Mouse (Mus musculus) bone marrow, adult 2 months (tissue): ENCODE measurements around the gene Mdc1. TPM values are rescaled to one million over a fixed set of nuclear protein-coding genes. Genes with fewer than 3 reads are reported as not detected.

ENCODE experiments used
- H3K27ac ChIP-seq: fragments of 200-500 bp; 2 replicates; pipeline ENCODE4 v1.5.1; 2012; ENCODE audit warnings: low read depth, mild to moderate bottlenecking, control low read depth, inconsistent platforms, low read length; ENCODE audit not compliant: control insufficient read depth, poor library complexity, insufficient read depth
- H3K4me1 ChIP-seq: fragments of 200-500 bp; 2 replicates; pipeline ENCODE4 v1.6.1; 2011; ENCODE audit warnings: low read length; ENCODE audit not compliant: control insufficient read depth, insufficient read depth
- H3K4me3 ChIP-seq: fragments of 200-500 bp; replicated peaks from 2 replicates; pipeline ENCODE3; 2011; ENCODE audit warnings: mild to moderate bottlenecking, low read depth, low read length, control low read depth; ENCODE audit not compliant: control insufficient read depth
- CTCF ChIP-seq: fragments of 200-500 bp; IDR thresholded peaks from 2 replicates; pipeline ENCODE4 v1.5.1; 2011; ENCODE audit warnings: low read length, control low read depth; ENCODE audit not compliant: control insufficient read depth, insufficient read depth
- POLR2A ChIP-seq: fragments of 200-500 bp; IDR thresholded peaks from 2 replicates; pipeline ENCODE4 v1.6.1; 2011; ENCODE audit warnings: low read depth, mild to moderate bottlenecking, control low read depth, low read length, borderline replicate concordance; ENCODE audit not compliant: control insufficient read depth
- WGBS: fragments of 180-500 bp; shearing (Covaris S2); methylation state at CpG from one replicate; pipeline ENCODE4 v1.1.7; 2018; 5-methylcytosine and 5-hydroxymethylcytosine counted together
- polyA plus RNA-seq: library from polyadenylated mRNA; stranded (reverse); fragments of >200 nt; gene quantifications from 2 replicates; pipeline ENCODE4 v1.2.4, GENCODE M21; 2011; ENCODE audit warnings: low replicate concordance; ENCODE audit not compliant: missing spikeins, insufficient read depth, insufficient read length

Mdc1 gene
- polyA plus RNA-seq, 1 experiment, result 24.2 TPM

DNA sequence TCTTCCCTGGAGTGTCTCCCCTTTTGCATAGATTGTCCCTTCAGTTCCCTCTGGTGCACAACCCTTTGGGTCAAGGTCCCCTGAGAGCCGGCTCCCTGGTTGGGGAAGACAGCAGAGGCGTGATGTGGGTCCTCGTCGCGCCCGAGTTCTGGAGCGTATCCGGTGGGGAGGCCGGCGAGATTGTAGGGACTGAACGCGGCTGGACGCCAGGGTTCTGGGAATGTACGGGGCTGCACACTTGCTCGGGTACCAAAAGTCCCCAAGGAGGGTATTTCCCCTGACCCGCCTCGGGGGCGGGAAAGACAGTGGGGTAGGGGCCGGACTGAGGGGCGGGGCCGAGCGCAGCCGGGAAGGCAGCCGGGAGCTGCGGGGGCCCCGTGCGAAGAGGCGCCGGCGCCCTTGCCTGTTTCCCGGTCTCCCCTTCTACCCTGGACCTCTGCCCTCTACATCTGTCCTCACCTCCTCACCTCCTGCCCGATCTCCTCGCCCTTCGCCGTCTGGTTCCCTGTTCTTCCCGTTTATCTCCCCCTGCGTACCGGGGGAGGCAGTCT lies 25.0 kb downstream of the Mdc1 start:
- peaks cover 1% of the 10 kb centered on the region; the same call in 1 of the 2 replicates for H3K4me1 ChIP-seq
- peak overlapping the region; percentile 96 for H3K27ac ChIP-seq
- TF ChIP-seq CTCF (no peak), POLR2A (no peak; the same call in 1 of the 2 replicates)
- H3K4me3 ChIP-seq, result peak overlapping the region; percentile 83
- under 1% methylated on average over 38 of the region's 38 CpGs for WGBS

DNA sequence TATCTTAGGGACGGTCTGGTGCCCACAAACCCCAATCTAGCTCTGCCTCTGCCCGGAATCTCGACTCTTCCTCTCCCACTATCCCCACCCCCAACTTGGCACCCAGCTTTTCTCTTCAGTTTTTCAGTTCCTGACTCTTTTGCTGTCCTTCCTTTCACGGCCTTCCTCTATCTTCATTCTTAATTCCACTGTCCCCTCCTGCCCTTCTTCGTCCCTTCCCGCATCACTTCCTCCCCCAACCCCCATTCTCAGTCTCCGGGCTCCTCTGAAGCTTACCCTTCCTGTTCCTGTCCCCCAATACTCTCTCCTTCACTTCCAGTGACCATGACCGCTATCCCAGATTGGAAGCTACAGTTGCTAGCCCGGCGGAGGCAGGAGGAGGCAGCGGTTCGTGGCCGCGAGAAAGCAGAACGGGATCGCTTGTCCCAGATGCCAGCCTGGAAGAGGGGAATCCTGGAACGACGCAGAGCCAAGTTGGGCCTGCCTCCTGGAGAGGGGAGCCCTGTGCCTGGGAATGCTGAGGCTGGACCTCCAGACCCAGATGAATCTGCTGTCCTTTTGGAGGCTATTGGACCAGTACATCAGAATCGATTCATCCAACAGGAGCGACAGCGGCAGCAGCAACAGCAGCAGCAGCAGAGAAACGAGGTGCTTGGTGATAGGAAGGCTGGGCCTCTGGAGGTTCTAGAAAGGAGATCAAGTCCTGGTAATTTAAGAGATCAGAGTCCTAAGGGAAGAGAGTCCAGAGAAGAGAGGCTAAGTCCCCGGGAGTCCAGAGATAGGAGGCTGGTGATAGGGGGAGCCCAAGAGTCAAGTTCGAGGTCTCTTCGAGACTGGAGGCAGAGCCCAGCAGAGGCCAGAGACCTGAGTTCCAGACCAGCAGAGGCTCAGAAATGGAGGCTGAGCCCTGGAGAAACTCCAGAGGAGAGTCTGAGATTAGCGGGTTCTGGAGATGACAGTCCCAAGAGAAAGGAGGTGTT lies 25.9 kb downstream of the Mdc1 start:
- H3K27ac ChIP-seq, result peak overlapping the region; percentile 96
- 2% methylated on average over 26 of the region's 26 CpGs for WGBS
- peaks cover 1% of the 10 kb centered on the region; the same call in 1 of the 2 replicates for H3K4me1 ChIP-seq

DNA sequence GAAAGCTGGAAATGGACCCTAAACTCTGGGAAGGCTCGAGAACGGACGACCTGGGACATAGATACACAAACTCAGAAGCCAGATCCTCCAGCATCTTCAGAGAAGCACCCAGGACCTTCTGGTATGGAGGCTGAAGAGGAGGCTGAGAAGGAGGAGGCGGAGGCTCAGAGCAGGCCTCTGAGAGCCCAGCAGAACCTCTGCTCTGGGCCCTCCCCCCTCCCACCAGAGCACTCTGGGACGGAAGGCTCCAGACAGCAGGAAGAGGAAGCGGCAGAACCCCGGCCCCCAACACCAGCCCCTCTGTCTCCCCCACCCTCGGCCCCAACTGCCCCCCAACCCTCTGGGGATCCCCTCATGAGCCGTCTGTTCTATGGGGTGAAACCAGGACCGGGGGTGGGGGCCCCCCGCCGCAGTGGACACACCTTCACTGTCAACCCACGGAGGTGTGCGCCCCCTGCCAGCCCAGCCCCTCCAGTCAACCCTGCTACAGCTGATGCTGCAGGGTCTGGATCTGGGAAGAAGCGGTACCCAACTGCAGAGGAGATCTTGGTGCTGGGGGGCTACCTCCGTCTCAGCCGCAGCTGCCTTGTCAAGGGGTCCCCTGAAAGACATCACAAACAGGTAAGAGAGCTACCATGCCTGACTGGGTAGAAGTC lies 27.0 kb downstream of the Mdc1 start:
- TF ChIP-seq CTCF (no peak), POLR2A (peak; percentile 33; the same call in 1 of the 2 replicates)
- Histone ChIP-seq H3K4me1 (peaks cover 3% of the 10 kb centered on the region; the same call in 1 of the 2 replicates), H3K27ac (peak overlapping the region; percentile 96), H3K4me3 (peak overlapping the region; percentile 83)
- WGBS, result 3% methylated on average over 17 of the region's 17 CpGs

More for the DNA sequence above, 25.9 kb downstream of the Mdc1 start:
- TF ChIP-seq CTCF, result peak; percentile 51; the same call in 1 of the 2 replicates
- TF ChIP-seq POLR2A, result no peak
- H3K4me3 ChIP-seq, result peak overlapping the region; percentile 83

DNA sequence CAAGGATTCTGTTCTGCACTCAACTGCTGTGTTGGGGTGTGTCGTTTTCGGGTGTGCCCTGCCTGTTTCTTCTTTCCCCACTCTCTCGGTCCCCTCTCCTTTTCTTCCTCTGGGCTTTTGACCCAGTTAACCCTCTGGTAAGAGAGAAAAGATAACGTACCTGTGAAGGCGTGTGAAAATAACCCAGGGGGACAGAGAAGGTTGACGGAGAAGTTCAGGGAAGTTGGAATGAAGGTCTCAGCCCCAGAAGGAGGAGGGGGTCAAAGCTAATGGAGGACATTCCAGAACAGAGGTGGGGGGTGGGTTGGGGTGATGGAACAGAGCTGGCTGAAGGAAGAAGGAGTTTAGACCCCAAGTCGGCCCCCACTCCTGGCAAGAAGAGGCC lies 27.6 kb downstream of the Mdc1 start:
- peaks cover 5% of the 10 kb centered on the region for H3K4me1 ChIP-seq
- TF ChIP-seq CTCF, result no peak
- no peak for TF ChIP-seq POLR2A
- WGBS, result under 1% methylated on average over 7 of the region's 7 CpGs

DNA sequence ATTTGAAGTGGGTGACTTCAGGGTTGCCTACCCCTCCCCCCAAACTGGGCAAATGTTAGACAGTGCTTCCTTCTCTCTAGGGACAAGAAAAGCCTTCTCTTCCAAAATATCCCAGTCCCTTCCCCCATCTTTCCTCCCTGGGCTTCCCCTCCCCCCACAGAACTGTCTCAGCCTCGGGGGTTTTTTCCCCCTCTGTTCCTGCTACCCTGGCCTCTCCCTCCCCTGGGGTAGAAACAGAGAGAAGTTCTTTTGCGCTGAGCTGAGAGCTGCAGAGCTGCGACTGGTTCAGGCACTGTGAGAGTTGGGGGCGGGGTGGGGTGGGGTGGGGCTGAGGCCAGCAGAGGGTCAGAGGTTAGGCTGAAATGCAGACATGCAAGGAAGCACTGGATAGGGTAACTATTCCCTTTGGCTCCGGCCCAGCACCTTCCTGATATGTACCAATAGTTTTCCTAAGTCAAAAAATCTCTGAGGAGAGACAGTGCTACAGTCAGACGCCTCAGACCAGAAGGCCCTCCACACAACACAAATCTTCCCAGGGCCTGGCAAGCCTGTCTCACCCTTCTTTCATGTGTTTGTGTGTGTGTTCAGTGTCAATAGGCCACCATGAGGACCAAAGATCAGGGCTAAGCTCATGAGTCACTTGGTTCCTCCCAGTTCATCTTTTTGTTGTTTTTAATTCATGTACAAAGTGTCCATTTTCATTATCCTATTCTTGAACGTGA lies 28.2 kb downstream of the Mdc1 start:
- peak overlapping the region; percentile 83 for H3K4me3 ChIP-seq
- peak overlapping the region; percentile 96 for H3K27ac ChIP-seq
- TF ChIP-seq CTCF (no peak), POLR2A (no peak)
- H3K4me1 ChIP-seq, result peaks cover 5% of the 10 kb centered on the region
- under 1% methylated on average over 7 of the region's 7 CpGs for WGBS

More for the DNA sequence above, 27.6 kb downstream of the Mdc1 start:
- Histone ChIP-seq H3K4me3 (peak overlapping the region; percentile 83), H3K27ac (peak overlapping the region; percentile 96)

DNA sequence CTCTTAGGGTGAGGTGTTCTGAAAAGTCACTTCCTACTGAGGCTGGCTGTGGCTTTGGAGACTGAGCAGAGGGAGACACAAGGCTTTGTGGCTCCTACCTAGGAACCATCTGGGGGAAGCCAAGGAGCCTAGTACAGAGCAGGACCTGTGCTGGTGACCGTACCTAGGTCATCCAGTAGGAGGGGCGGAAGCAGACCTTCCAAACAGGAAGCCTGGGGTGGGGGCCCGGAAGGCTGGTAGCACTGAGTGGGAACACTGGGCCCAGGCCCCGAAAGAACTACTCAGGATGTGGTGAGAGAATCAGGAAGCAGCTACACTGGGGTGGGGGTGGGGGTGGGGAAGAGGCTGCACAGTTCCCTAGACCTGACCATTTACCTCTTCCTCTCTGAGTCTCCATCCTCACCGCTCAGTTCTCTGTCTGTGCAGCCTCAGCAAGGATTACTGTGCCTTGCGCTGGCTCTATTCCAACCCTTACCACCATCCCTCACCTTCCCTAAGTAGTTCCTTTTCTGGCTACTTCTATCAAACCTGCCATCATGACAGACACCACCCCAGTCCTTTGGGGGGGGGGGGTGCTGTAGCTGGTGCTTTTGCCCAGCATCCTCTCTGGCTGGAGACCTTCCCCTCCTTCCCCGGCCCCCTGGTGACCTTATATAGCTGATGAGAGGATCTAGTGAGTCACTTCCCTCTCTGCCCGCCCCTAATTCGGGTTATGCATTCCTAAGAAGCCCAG lies 29.0 kb downstream of the Mdc1 start:
- H3K4me1 ChIP-seq, result peaks cover 4% of the 10 kb centered on the region
- TF ChIP-seq CTCF, result no peak
- no peak for TF ChIP-seq POLR2A
- peak overlapping the region; percentile 83 for H3K4me3 ChIP-seq
- 3% methylated on average over 9 of the region's 9 CpGs for WGBS
- H3K27ac ChIP-seq, result peak overlapping the region; percentile 94

DNA sequence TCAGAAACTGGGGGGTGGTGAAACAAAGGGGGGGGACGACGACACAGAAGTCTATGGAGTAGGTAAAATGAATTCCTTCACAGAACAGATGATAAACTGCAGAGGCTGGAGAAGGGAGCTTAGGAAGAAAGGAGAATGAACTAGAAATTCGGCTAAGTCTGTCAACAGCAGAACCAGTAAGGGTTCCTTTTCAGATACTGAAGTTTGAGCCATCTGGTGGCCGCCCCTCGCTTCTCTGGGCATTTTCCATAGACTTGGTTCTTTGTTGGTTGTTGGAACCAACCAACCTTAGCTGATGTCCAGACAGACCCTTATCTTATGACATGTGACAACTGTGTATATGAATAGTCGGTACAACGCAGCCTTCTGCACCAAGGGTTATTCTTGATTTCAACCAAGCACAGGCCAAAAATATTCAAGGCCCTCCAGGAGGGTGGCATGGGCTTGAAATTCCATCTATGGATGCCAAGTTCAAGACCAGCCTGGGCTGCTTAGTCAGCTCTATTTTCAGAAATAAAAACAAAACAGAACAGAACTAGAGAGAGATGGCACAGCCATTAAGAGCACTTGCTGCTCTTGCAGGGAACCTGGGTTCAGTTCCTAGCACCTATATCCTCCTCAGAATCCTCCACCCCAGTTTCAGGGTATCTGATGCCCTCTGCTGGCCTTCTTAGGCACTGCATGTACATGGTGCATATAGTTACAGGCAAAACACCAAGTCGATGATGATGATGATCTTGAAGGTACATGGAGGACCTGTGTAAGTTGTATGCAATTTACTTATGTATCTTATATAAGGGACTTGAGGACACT lies 29.8 kb downstream of the Mdc1 start:
- Histone ChIP-seq H3K27ac (peak overlapping the region; percentile 87), H3K4me1 (peaks cover 4% of the 10 kb centered on the region), H3K4me3 (peak overlapping the region; percentile 67)
- WGBS, result 24% methylated on average over 8 of the region's 8 CpGs
- TF ChIP-seq CTCF (peak; percentile 44), POLR2A (no peak)
